Mouse (Mus musculus): Measurements from ENCODE around the gene Coq4. TPM values are rescaled to one million over a fixed set of nuclear protein-coding genes. Genes with fewer than 3 reads are reported as not detected.

The Coq4 gene
- polyA plus RNA-seq, 1 experiment from 2014 or later: 35.3 TPM

GRCm38 (mm10) chr2:29817426-29818232, 30.3 kb downstream of the Coq4 start:
- peaks cover 2% of the 10 kb centered on the region; the same call in 1 of the 2 replicates for H3K36me3 ChIP-seq (ENCODE audit: control insufficient read depth, insufficient read depth, low read length)
- H3K9me3 ChIP-seq (ENCODE audit: control insufficient read depth, low read length): no peaks in the 10 kb centered on the region
- DNase-seq (ENCODE audit: low spot score, missing footprints) (peak; percentile 100), ATAC-seq (ENCODE audit: low FRiP score) (peak; percentile 39; the same call in 1 of the 2 replicates)
- H3K4me1 ChIP-seq (ENCODE audit: control insufficient read depth, insufficient read depth, low read length): peaks cover 19% of the 10 kb centered on the region
- H3K27ac ChIP-seq (ENCODE audit: low read depth, low read length): 0 out of 2 replicates have a peak overlapping the region, but pooled peaks have one; percentile 22
- H3K27me3 ChIP-seq (ENCODE audit: control insufficient read depth, insufficient read depth, low read length): no peaks in the 10 kb centered on the region
- H3K4me3 ChIP-seq (ENCODE audit: low read depth, low read length): no peak overlapping the region
- no peak overlapping the region for H3K9ac ChIP-seq (ENCODE audit: low read length)
- WGBS: 34% methylated on average over 8 of the region's 8 CpGs
- peak overlapping the region; percentile 23; the same call in 1 of the 2 replicates for H3K4me2 ChIP-seq

GRCm38 (mm10) chr2:29819363-29819762, 32.1 kb downstream of the Coq4 start:
- H3K9me3 ChIP-seq (ENCODE audit: control insufficient read depth, low read length): no peaks in the 10 kb centered on the region
- H3K9ac ChIP-seq (ENCODE audit: low read length): peak overlapping the region; percentile 53; the same call in 1 of the 2 replicates
- peak overlapping the region; percentile 96 for H3K27ac ChIP-seq (ENCODE audit: low read depth, low read length)
- H3K27me3 ChIP-seq (ENCODE audit: control insufficient read depth, insufficient read depth, low read length): no peaks in the 10 kb centered on the region
- H3K4me1 ChIP-seq (ENCODE audit: control insufficient read depth, insufficient read depth, low read length): peaks cover 19% of the 10 kb centered on the region
- peak overlapping the region; percentile 46 for H3K4me2 ChIP-seq
- no peak overlapping the region for H3K4me3 ChIP-seq (ENCODE audit: low read depth, low read length)
- no peak for ATAC-seq (ENCODE audit: low FRiP score)
- 5% methylated on average over 2 of the region's 2 CpGs for WGBS
- peak; percentile 86 for DNase-seq (ENCODE audit: low spot score, missing footprints)
- H3K36me3 ChIP-seq (ENCODE audit: control insufficient read depth, insufficient read depth, low read length): 0 out of 2 replicates have a peak, but pooled peaks cover 2% of the 10 kb centered on the region

DNA sequence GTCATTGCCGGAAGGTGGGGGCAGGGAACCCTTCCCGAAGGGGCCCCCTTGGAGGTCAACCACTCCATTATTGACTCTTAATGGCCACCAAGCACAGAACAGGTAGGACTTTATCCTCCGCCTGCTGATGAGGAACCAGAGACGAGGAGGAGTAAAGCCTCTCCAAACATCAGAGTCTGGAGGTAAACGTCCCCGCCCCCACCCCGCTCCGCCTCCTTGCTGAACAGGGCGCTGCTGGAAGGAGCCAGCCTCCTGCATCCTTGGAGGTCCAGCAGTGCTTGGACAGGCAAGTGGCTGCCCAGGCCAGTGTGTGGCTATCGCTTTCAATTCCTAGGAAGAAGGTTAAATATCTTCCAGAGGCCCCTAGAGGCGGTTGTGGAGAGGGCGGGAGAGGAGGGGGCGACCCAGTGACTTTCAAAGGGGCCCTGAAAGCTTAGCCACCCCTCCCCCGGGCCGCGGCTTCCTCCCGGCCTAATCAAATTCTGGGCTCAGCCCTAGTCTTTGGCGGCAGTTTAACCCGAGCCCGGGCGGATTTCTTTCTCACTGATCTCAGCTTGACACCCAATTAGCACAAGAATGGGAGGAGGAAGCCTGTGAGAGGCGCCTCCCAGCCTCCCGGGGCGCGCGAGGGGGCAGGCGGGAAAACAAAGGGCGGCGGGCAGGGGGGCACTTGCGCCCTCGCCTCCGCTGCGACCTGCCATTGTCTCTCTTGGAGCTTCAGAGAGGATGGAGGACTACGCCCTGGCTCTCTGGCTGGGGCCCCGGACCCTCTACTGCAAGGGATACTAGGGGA, 32.9 kb downstream of the Coq4 start, which contains the start of gene Urm1:
Gene Urm1 (plus strand): TSS at position 51 of the 793 bp plus-strand sequence.
- Histone ChIP-seq H3K4me1 (ENCODE audit: control insufficient read depth, insufficient read depth, low read length) (peaks cover 19% of the 10 kb centered on the region), H3K4me2 (peak within 1 kb of the TSS; percentile 46), H3K36me3 (ENCODE audit: control insufficient read depth, insufficient read depth, low read length) (0 out of 2 replicates have a peak, but pooled peaks cover 2% of the 10 kb centered on the region), H3K9me3 (ENCODE audit: control insufficient read depth, low read length) (no peaks in the 10 kb centered on the region), H3K27ac (ENCODE audit: low read depth, low read length) (peak within 1 kb of the TSS; percentile 96), H3K4me3 (ENCODE audit: low read depth, low read length) (peak within 1 kb of the TSS; percentile 19), H3K9ac (ENCODE audit: low read length) (peak within 1 kb of the TSS; percentile 53), H3K27me3 (ENCODE audit: control insufficient read depth, insufficient read depth, low read length) (no peaks in the 10 kb centered on the region)
- WGBS: under 1% methylated on average over 35 of the region's 35 CpGs
- ATAC-seq (ENCODE audit: low FRiP score): peak; percentile 92
- peak; percentile 98 for DNase-seq (ENCODE audit: low spot score, missing footprints)

- ATAC-seq (ENCODE audit: low FRiP score) (peak; percentile 30; the same call in 1 of the 2 replicates), DNase-seq (ENCODE audit: low spot score, missing footprints) (no peak)
- 16% methylated on average over 11 of the region's 11 CpGs for WGBS
Observed at GRCm38 (mm10) chr2:29826318-29826925, 39.1 kb downstream of the Coq4 start.

GRCm38 (mm10) chr2:29826926-29827708, 39.8 kb downstream of the Coq4 start:
- peak overlapping the region; percentile 91 for H3K27ac ChIP-seq (ENCODE audit: low read depth, low read length)

More at GRCm38 (mm10) chr2:29826318-29826925, 39.1 kb downstream of the Coq4 start:
- H3K4me3 ChIP-seq (ENCODE audit: low read depth, low read length): peak overlapping the region; percentile 91
- no peaks in the 10 kb centered on the region for H3K9me3 ChIP-seq (ENCODE audit: control insufficient read depth, low read length)
- H3K36me3 ChIP-seq (ENCODE audit: control insufficient read depth, insufficient read depth, low read length): no peaks in the 10 kb centered on the region
- peaks cover 11% of the 10 kb centered on the region for H3K4me1 ChIP-seq (ENCODE audit: control insufficient read depth, insufficient read depth, low read length)
- peak overlapping the region; percentile 80 for H3K9ac ChIP-seq (ENCODE audit: low read length)
- peak overlapping the region; percentile 68 for H3K4me2 ChIP-seq
- no peaks in the 10 kb centered on the region for H3K27me3 ChIP-seq (ENCODE audit: control insufficient read depth, insufficient read depth, low read length)
- H3K27ac ChIP-seq (ENCODE audit: low read depth, low read length): peak overlapping the region; percentile 91

DNA sequence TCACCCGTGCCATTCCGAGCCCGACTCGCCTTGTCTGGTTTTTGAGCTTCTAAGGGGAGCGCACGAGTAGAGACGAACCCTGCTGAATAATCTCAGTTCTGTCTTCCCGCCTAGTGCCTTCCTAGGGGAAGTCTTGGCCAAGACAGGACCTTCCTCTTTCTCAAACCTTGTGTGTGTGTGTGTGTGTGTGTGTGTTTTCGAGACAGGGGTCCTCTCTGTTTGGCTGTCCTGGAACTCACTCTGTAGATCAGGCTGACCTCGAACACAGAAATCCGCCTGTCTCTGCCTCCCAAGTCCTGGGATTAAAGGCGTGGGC, 40.4 kb downstream of the Coq4 start:
- 6% methylated on average over 12 of the region's 12 CpGs for WGBS
- peak overlapping the region; percentile 78 for H3K4me2 ChIP-seq
- peak overlapping the region; percentile 78 for H3K9ac ChIP-seq (ENCODE audit: low read length)
- DNase-seq (ENCODE audit: low spot score, missing footprints) (peak; percentile 75), ATAC-seq (ENCODE audit: low FRiP score) (no peak)
- H3K4me3 ChIP-seq (ENCODE audit: low read depth, low read length): peak overlapping the region; percentile 91
- 0 out of 2 replicates have a peak, but pooled peaks cover 1% of the 10 kb centered on the region for H3K36me3 ChIP-seq (ENCODE audit: control insufficient read depth, insufficient read depth, low read length)
- no peaks in the 10 kb centered on the region for H3K9me3 ChIP-seq (ENCODE audit: control insufficient read depth, low read length)
- H3K27ac ChIP-seq (ENCODE audit: low read depth, low read length): no peak overlapping the region; the same call in 1 of the 2 replicates
- no peaks in the 10 kb centered on the region for H3K27me3 ChIP-seq (ENCODE audit: control insufficient read depth, insufficient read depth, low read length)
- peaks cover 11% of the 10 kb centered on the region for H3K4me1 ChIP-seq (ENCODE audit: control insufficient read depth, insufficient read depth, low read length)

More at GRCm38 (mm10) chr2:29826926-29827708, 39.8 kb downstream of the Coq4 start:
- no peaks in the 10 kb centered on the region for H3K9me3 ChIP-seq (ENCODE audit: control insufficient read depth, low read length)
- no peaks in the 10 kb centered on the region for H3K27me3 ChIP-seq (ENCODE audit: control insufficient read depth, insufficient read depth, low read length)
- under 1% methylated on average over 48 of the region's 48 CpGs for WGBS
- H3K36me3 ChIP-seq (ENCODE audit: control insufficient read depth, insufficient read depth, low read length): no peaks in the 10 kb centered on the region
- H3K4me1 ChIP-seq (ENCODE audit: control insufficient read depth, insufficient read depth, low read length): peaks cover 11% of the 10 kb centered on the region
- H3K4me3 ChIP-seq (ENCODE audit: low read depth, low read length): peak overlapping the region; percentile 91
- H3K4me2 ChIP-seq: peak overlapping the region; percentile 78
- ATAC-seq (ENCODE audit: low FRiP score) (peak; percentile 98), DNase-seq (ENCODE audit: low spot score, missing footprints) (peak; percentile 99)
- H3K9ac ChIP-seq (ENCODE audit: low read length): peak overlapping the region; percentile 80

- Histone ChIP-seq H3K9ac (ENCODE audit: low read length) (no peak overlapping the region), H3K36me3 (ENCODE audit: control insufficient read depth, insufficient read depth, low read length) (0 out of 2 replicates have a peak, but pooled peaks cover 3% of the 10 kb centered on the region), H3K9me3 (ENCODE audit: control insufficient read depth, low read length) (no peaks in the 10 kb centered on the region), H3K4me2 (no peak overlapping the region), H3K27me3 (ENCODE audit: control insufficient read depth, insufficient read depth, low read length) (no peaks in the 10 kb centered on the region), H3K4me3 (ENCODE audit: low read depth, low read length) (no peak overlapping the region), H3K4me1 (ENCODE audit: control insufficient read depth, insufficient read depth, low read length) (peaks cover 26% of the 10 kb centered on the region), H3K27ac (ENCODE audit: low read depth, low read length) (no peak overlapping the region)
- WGBS: 93% methylated on average over 4 of the region's 4 CpGs
- DNase-seq (ENCODE audit: low spot score, missing footprints) (no peak), ATAC-seq (ENCODE audit: low FRiP score) (no peak)
Observed at GRCm38 (mm10) chr2:29831106-29831505, 43.8 kb downstream of the Coq4 start.

GRCm38 (mm10) chr2:29833796-29834195, 46.5 kb downstream of the Coq4 start:
- DNase-seq (ENCODE audit: low spot score, missing footprints): no peak
- H3K4me3 ChIP-seq (ENCODE audit: low read depth, low read length): no peak overlapping the region
- WGBS: 94% methylated on average over 5 of the region's 5 CpGs
- H3K9ac ChIP-seq (ENCODE audit: low read length): no peak overlapping the region
- H3K27ac ChIP-seq (ENCODE audit: low read depth, low read length): no peak overlapping the region
- H3K36me3 ChIP-seq (ENCODE audit: control insufficient read depth, insufficient read depth, low read length): 0 out of 2 replicates have a peak, but pooled peaks cover 3% of the 10 kb centered on the region
- H3K27me3 ChIP-seq (ENCODE audit: control insufficient read depth, insufficient read depth, low read length): no peaks in the 10 kb centered on the region
- peaks cover 35% of the 10 kb centered on the region for H3K4me1 ChIP-seq (ENCODE audit: control insufficient read depth, insufficient read depth, low read length)
- no peak overlapping the region for H3K4me2 ChIP-seq
- no peaks in the 10 kb centered on the region for H3K9me3 ChIP-seq (ENCODE audit: control insufficient read depth, low read length)
- no peak for ATAC-seq (ENCODE audit: low FRiP score)
